Mouse (Mus musculus) liver, adult 2 months (tissue): ENCODE measurements at regions not wholly inside any gene's neighbourhood (a gene's known extent, or its start where the extent isn't known, plus 50 kb on each side); places are given as distances from the start of the nearest gene placed in this dataset.

ENCODE experiments used
- DNase-seq: peaks from one replicate; pipeline ENCODE4 v3.0.0-alpha.2; 2011; ENCODE audit warnings: low read depth, low spot score; ENCODE audit errors: extremely low read depth
- H3K27ac ChIP-seq: fragments of 200-500 bp; replicated peaks from 2 replicates; pipeline ENCODE4 v1.5.1; 2012; ENCODE audit warnings: low read depth, mild to moderate bottlenecking, control low read depth, inconsistent platforms, low read length; ENCODE audit not compliant: insufficient read depth
- H3K27me3 ChIP-seq: fragments of 200-500 bp; 2 replicates; pipeline ENCODE4 v1.6.1; 2012; ENCODE audit warnings: mild to moderate bottlenecking, moderate library complexity, low read length, inconsistent platforms; ENCODE audit not compliant: control insufficient read depth, insufficient read depth
- H3K36me3 ChIP-seq: fragments of 200-500 bp; 2 replicates; pipeline ENCODE4 v1.6.1; 2012; ENCODE audit warnings: low read length, inconsistent platforms; ENCODE audit not compliant: control insufficient read depth, insufficient read depth
- H3K4me1 ChIP-seq: fragments of 200-500 bp; 2 replicates; pipeline ENCODE4 v1.6.1; 2011; ENCODE audit warnings: low read length; ENCODE audit not compliant: control insufficient read depth, insufficient read depth
- H3K4me3 ChIP-seq: fragments of 200-500 bp; 2 replicates; pipeline ENCODE4 v1.5.1; 2011; ENCODE audit warnings: low read depth, mild to moderate bottlenecking, control low read depth, low read length, moderate library complexity; ENCODE audit not compliant: insufficient read depth
- H3K79me2 ChIP-seq: fragments of 200-500 bp; 2 replicates; pipeline ENCODE4 v1.6.1; 2012; ENCODE audit warnings: inconsistent platforms, mild to moderate bottlenecking, low read length, moderate library complexity; ENCODE audit not compliant: control insufficient read depth, insufficient read depth
- H3K9ac ChIP-seq: fragments of 200-500 bp; 2 replicates; pipeline ENCODE4 v1.6.1; 2012; ENCODE audit warnings: low read depth, mild to moderate bottlenecking, control low read depth, inconsistent platforms, low read length
- CTCF ChIP-seq: fragments of 200-500 bp; IDR thresholded peaks from 2 replicates; pipeline ENCODE4 v1.5.1; 2011; ENCODE audit warnings: low read depth, low read length, control low read depth
- POLR2A ChIP-seq: fragments of 200-500 bp; IDR thresholded peaks from 2 replicates; pipeline ENCODE4 v1.6.1; 2011; ENCODE audit warnings: low read length, control low read depth; ENCODE audit not compliant: insufficient read depth; ENCODE audit errors: extremely low read depth
- WGBS: fragments of 180-500 bp; shearing (Covaris S2); methylation state at CpG from one replicate; pipeline ENCODE4 v1.1.7; 2018; 5-methylcytosine and 5-hydroxymethylcytosine counted together

- Histone ChIP-seq H3K27me3 (no peaks in the 10 kb centered on the region), H3K9ac (no peak overlapping the region), H3K27ac (no peak overlapping the region), H3K79me2 (no peaks in the 10 kb centered on the region), H3K36me3 (no peaks in the 10 kb centered on the region), H3K4me3 (no peak overlapping the region), H3K4me1 (no peaks in the 10 kb centered on the region)
- no peak for DNase-seq
- no peak for TF ChIP-seq POLR2A
- WGBS = 71% methylated on average over 9 of the region's 9 CpGs
These were observed 61.8 kb upstream of the Mast4 start for GRCm38 (mm10) chr13:103396099-103396498.

- no peak overlapping the region for H3K27ac ChIP-seq
- DNase-seq = no peak
- 73% methylated on average over 3 of the region's 3 CpGs for WGBS
- H3K4me1 ChIP-seq = no peaks in the 10 kb centered on the region
- no peaks in the 10 kb centered on the region for H3K36me3 ChIP-seq
- no peaks in the 10 kb centered on the region for H3K79me2 ChIP-seq
- H3K27me3 ChIP-seq = no peaks in the 10 kb centered on the region
- H3K9ac ChIP-seq = no peak overlapping the region
- no peak for TF ChIP-seq POLR2A
- TF ChIP-seq CTCF = no peak
- H3K4me3 ChIP-seq = no peak overlapping the region
These were observed 58.3 kb upstream of the Mast4 start for GRCm38 (mm10) chr13:103392581-103392980.

- DNase-seq = no peak
These were observed 57.1 kb upstream of the Mast4 start for GRCm38 (mm10) chr13:103391396-103391795.

GRCm38 (mm10) chr13:103390991-103391390, 56.7 kb upstream of the Mast4 start:
- Histone ChIP-seq H3K79me2 (no peaks in the 10 kb centered on the region), H3K4me3 (no peak overlapping the region), H3K27me3 (no peaks in the 10 kb centered on the region), H3K4me1 (no peaks in the 10 kb centered on the region), H3K36me3 (no peaks in the 10 kb centered on the region), H3K27ac (no peak overlapping the region), H3K9ac (no peak overlapping the region)
- TF ChIP-seq POLR2A = no peak
- TF ChIP-seq CTCF = no peak
- DNase-seq = no peak
- 86% methylated on average over 3 of the region's 3 CpGs for WGBS

More at GRCm38 (mm10) chr13:103391396-103391795, 57.1 kb upstream of the Mast4 start:
- H3K27me3 ChIP-seq = no peaks in the 10 kb centered on the region
- H3K79me2 ChIP-seq = no peaks in the 10 kb centered on the region
- no peaks in the 10 kb centered on the region for H3K4me1 ChIP-seq
- no peak overlapping the region for H3K27ac ChIP-seq
- 88% methylated on average over 4 of the region's 4 CpGs for WGBS
- no peak overlapping the region for H3K4me3 ChIP-seq
- H3K9ac ChIP-seq = no peak overlapping the region
- TF ChIP-seq CTCF (no peak), POLR2A (no peak)
- H3K36me3 ChIP-seq = no peaks in the 10 kb centered on the region

- H3K79me2 ChIP-seq = no peaks in the 10 kb centered on the region
- no peak overlapping the region for H3K4me3 ChIP-seq
- H3K36me3 ChIP-seq = no peaks in the 10 kb centered on the region
- H3K9ac ChIP-seq = no peak overlapping the region
- no peak for TF ChIP-seq POLR2A
- no peak for TF ChIP-seq CTCF
- DNase-seq = no peak
- WGBS = 94% methylated on average over 5 of the region's 5 CpGs
- H3K27me3 ChIP-seq = no peaks in the 10 kb centered on the region
- H3K4me1 ChIP-seq = no peaks in the 10 kb centered on the region
- H3K27ac ChIP-seq = no peak overlapping the region
These were observed 52.7 kb upstream of the Mast4 start for GRCm38 (mm10) chr13:103386948-103387347.
